Mouse (Mus musculus) liver, adult 2 months (tissue): ENCODE measurements at regions not wholly inside any gene's neighbourhood (a gene's known extent, or its start where the extent isn't known, plus 50 kb on each side); places are given as distances from the start of the nearest gene placed in this dataset.

Experiments used
- DNase-seq: peaks from one replicate; pipeline ENCODE4 v3.0.0-alpha.2; 2011; ENCODE audit warnings: low read depth, low spot score; ENCODE audit errors: extremely low read depth
- H3K27ac ChIP-seq: fragments of 200-500 bp; replicated peaks from 2 replicates; pipeline ENCODE4 v1.5.1; 2012; ENCODE audit warnings: low read depth, mild to moderate bottlenecking, control low read depth, inconsistent platforms, low read length; ENCODE audit not compliant: insufficient read depth
- H3K27me3 ChIP-seq: fragments of 200-500 bp; 2 replicates; pipeline ENCODE4 v1.6.1; 2012; ENCODE audit warnings: mild to moderate bottlenecking, moderate library complexity, low read length, inconsistent platforms; ENCODE audit not compliant: control insufficient read depth, insufficient read depth
- H3K36me3 ChIP-seq: fragments of 200-500 bp; 2 replicates; pipeline ENCODE4 v1.6.1; 2012; ENCODE audit warnings: low read length, inconsistent platforms; ENCODE audit not compliant: control insufficient read depth, insufficient read depth
- H3K4me1 ChIP-seq: fragments of 200-500 bp; 2 replicates; pipeline ENCODE4 v1.6.1; 2011; ENCODE audit warnings: low read length; ENCODE audit not compliant: control insufficient read depth, insufficient read depth
- H3K4me3 ChIP-seq: fragments of 200-500 bp; 2 replicates; pipeline ENCODE4 v1.5.1; 2011; ENCODE audit warnings: low read depth, mild to moderate bottlenecking, control low read depth, low read length, moderate library complexity; ENCODE audit not compliant: insufficient read depth
- H3K79me2 ChIP-seq: fragments of 200-500 bp; 2 replicates; pipeline ENCODE4 v1.6.1; 2012; ENCODE audit warnings: inconsistent platforms, mild to moderate bottlenecking, low read length, moderate library complexity; ENCODE audit not compliant: control insufficient read depth, insufficient read depth
- H3K9ac ChIP-seq: fragments of 200-500 bp; 2 replicates; pipeline ENCODE4 v1.6.1; 2012; ENCODE audit warnings: low read depth, mild to moderate bottlenecking, control low read depth, inconsistent platforms, low read length
- CTCF ChIP-seq: fragments of 200-500 bp; IDR thresholded peaks from 2 replicates; pipeline ENCODE4 v1.5.1; 2011; ENCODE audit warnings: low read depth, low read length, control low read depth
- POLR2A ChIP-seq: fragments of 200-500 bp; IDR thresholded peaks from 2 replicates; pipeline ENCODE4 v1.6.1; 2011; ENCODE audit warnings: low read length, control low read depth; ENCODE audit not compliant: insufficient read depth; ENCODE audit errors: extremely low read depth
- WGBS: fragments of 180-500 bp; shearing (Covaris S2); methylation state at CpG from one replicate; pipeline ENCODE4 v1.1.7; 2018; 5-methylcytosine and 5-hydroxymethylcytosine counted together

DNA sequence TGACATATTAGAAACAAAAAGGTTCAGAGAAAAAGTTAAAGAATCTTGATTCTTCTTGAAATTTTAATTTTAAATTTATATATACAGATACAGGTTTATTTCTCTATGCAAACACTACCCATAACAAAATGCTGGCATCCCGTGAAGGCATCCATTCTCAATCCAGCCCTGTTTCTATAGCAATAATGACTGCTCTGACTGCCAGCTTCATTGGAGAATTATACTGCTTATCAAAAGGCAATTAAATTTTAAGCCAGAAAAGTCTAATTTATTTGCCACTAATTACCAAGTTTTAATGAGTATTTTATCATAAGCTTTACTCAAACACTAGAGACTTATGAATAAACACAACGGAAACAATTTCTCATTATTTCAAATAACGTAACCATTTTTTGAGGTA, 128.1 kb upstream of the Frmd4a start:
- Histone ChIP-seq H3K27ac (no peak overlapping the region), H3K27me3 (no peaks in the 10 kb centered on the region), H3K4me3 (no peak overlapping the region), H3K9ac (no peak overlapping the region), H3K36me3 (no peaks in the 10 kb centered on the region), H3K79me2 (no peaks in the 10 kb centered on the region), H3K4me1 (no peaks in the 10 kb centered on the region)
- DNase-seq = no peak
- 90% methylated on average over 3 of the region's 3 CpGs for WGBS
- TF ChIP-seq POLR2A = no peak

DNA sequence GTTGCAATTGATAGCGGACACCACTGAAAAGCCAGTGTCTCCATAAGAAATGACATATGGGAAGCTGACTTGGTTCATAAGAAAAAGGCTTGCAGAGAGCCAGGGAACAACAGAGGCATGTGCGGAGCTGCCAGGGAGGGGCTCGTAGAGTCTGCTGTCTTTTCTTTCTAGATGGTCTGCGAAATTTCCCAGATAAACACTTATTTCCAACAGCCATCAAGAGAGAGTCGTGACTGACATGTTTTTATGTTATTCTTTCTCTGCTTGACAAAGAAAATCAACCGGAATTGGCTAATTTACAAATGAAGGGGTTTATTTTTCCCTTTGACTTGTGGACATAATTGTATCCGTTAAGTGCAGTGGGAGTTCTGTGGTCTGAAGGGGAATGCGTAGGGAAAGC, 127.1 kb upstream of the Frmd4a start:
- H3K4me3 ChIP-seq = no peak overlapping the region
- no peaks in the 10 kb centered on the region for H3K27me3 ChIP-seq
- H3K27ac ChIP-seq = no peak overlapping the region
- H3K4me1 ChIP-seq = no peaks in the 10 kb centered on the region
- no peak for DNase-seq
- H3K9ac ChIP-seq = no peak overlapping the region
- H3K36me3 ChIP-seq = no peaks in the 10 kb centered on the region
- 70% methylated on average over 8 of the region's 8 CpGs for WGBS
- no peak for TF ChIP-seq POLR2A
- H3K79me2 ChIP-seq = no peaks in the 10 kb centered on the region

GRCm38 (mm10) chr2:3907026-3907425, 110.5 kb upstream of the Frmd4a start:
- Histone ChIP-seq H3K4me1 (no peaks in the 10 kb centered on the region), H3K79me2 (no peaks in the 10 kb centered on the region), H3K9ac (no peak overlapping the region), H3K27me3 (no peaks in the 10 kb centered on the region), H3K36me3 (no peaks in the 10 kb centered on the region), H3K27ac (no peak overlapping the region), H3K4me3 (no peak overlapping the region)
- DNase-seq = no peak
- TF ChIP-seq POLR2A (no peak), CTCF (no peak)
- WGBS = 93% methylated on average over 4 of the region's 4 CpGs

- H3K4me3 ChIP-seq = no peak overlapping the region
- H3K9ac ChIP-seq = no peak overlapping the region
- TF ChIP-seq POLR2A (no peak), CTCF (no peak)
- no peak for DNase-seq
- WGBS = 82% methylated on average over 3 of the region's 3 CpGs
- no peaks in the 10 kb centered on the region for H3K79me2 ChIP-seq
- H3K27ac ChIP-seq = no peak overlapping the region
- no peaks in the 10 kb centered on the region for H3K36me3 ChIP-seq
- H3K27me3 ChIP-seq = no peaks in the 10 kb centered on the region
- no peaks in the 10 kb centered on the region for H3K4me1 ChIP-seq
Observed at GRCm38 (mm10) chr2:3908192-3908591, 109.3 kb upstream of the Frmd4a start.

GRCm38 (mm10) chr2:3910086-3910891, 107.2 kb upstream of the Frmd4a start:
- no peak overlapping the region for H3K4me3 ChIP-seq
- H3K27ac ChIP-seq = no peak overlapping the region
- no peaks in the 10 kb centered on the region for H3K27me3 ChIP-seq
- DNase-seq = no peak
- TF ChIP-seq CTCF (no peak), POLR2A (no peak)
- H3K4me1 ChIP-seq = no peaks in the 10 kb centered on the region
- H3K9ac ChIP-seq = no peak overlapping the region
- H3K36me3 ChIP-seq = no peaks in the 10 kb centered on the region
- H3K79me2 ChIP-seq = no peaks in the 10 kb centered on the region
- WGBS = 71% methylated on average over 9 of the region's 9 CpGs

DNA sequence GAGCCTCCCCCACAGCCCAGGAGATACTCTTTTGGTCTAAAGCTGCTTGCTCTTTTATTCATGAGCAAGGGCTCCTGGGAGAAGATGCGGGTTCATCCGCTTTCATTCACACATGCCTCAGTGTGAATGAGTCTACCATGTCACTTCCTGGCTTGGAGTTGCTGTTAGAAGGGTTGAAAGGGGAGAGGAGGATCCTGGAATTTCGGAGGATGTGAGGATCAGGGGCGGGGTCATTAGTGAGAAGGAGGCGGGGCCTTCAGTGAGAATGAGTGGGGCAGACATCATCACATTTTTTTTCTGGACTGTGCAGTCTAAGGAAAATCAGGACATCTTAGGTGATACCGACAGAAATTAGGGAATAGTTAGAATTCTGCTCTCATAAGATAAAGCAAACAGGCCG, 102.4 kb upstream of the Frmd4a start:
- Histone ChIP-seq H3K27me3 (no peaks in the 10 kb centered on the region), H3K79me2 (no peaks in the 10 kb centered on the region), H3K4me3 (no peak overlapping the region), H3K4me1 (no peaks in the 10 kb centered on the region), H3K27ac (no peak overlapping the region), H3K9ac (no peak overlapping the region), H3K36me3 (no peaks in the 10 kb centered on the region)
- no peak for DNase-seq
- WGBS = 86% methylated on average over 7 of the region's 7 CpGs
- TF ChIP-seq CTCF (no peak), POLR2A (no peak)
